8 mouse cellular contexts compared by ENCODE assay signal in the genomic region with DNA sequence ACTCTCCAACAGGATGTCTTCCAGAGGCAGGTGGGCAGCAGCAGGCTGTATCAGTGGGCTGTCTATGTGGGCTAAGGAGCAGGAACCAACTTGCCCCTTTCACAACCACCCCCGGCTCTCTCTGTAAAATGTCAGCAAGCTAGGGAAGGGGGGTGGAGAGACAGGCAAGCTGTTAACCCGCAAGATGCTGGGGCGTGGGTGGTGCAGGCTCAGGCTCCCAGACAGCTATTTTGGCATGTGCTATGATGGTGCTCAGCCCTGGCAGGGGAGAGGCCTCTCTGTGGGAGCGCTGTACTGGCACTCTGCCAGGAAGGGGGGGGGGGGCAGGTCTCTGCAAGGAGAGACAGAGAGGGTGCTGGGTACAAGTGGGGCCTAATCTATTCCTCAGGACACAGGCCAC. TPM values are rescaled to one million over a fixed set of nuclear protein-coding genes. Genes with fewer than 3 reads are reported as not detected.
DNase-seq lines count a peak whose midpoint lies in the region; ATAC-seq and TF ChIP-seq lines count a peak whose summit lies in the region.

No protein-coding gene starts in this region.

- 0 out of 2 replicates have a peak overlapping the region, but pooled peaks have one; percentile 21 for H3K9ac ChIP-seq in forebrain, embryonic 12.5 days
- H3K9ac ChIP-seq in intestine, postnatal 0 days (ENCODE audit: low read depth, low read length): no peak overlapping the region
- peak overlapping the region; percentile 55 for H3K9ac ChIP-seq in liver, embryonic 13.5 days

- no peaks in the 10 kb centered on the region for H3K36me3 ChIP-seq in forebrain, embryonic 12.5 days (replicated peaks)
- H3K36me3 ChIP-seq in intestine, postnatal 0 days (ENCODE audit: control insufficient read depth, insufficient read depth): no peaks in the 10 kb centered on the region; the same call in 1 of the 2 replicates
- H3K36me3 ChIP-seq in liver, embryonic 13.5 days: peaks cover 16% of the 10 kb centered on the region

- no peak for TF ChIP-seq CTCF in intestine, postnatal 0 days (IDR thresholded peaks at IDR 0.05; ENCODE audit: low read depth)

- H3K27ac ChIP-seq in forebrain, embryonic 12.5 days: peak overlapping the region; percentile 68
- peak overlapping the region; percentile 7; the same call in 1 of the 2 replicates for H3K27ac ChIP-seq in intestine, postnatal 0 days (ENCODE audit: low read depth, low read length)
- H3K27ac ChIP-seq in liver, embryonic 13.5 days: peak overlapping the region; percentile 72

- no peak overlapping the region for H3K4me3 ChIP-seq in forebrain, embryonic 12.5 days (replicated peaks)
- H3K4me3 ChIP-seq in intestine, postnatal 0 days (ENCODE audit: low read depth, low read length): no peak overlapping the region
- H3K4me3 ChIP-seq in liver, embryonic 13.5 days (replicated peaks): no peak overlapping the region

- H3K4me1 ChIP-seq in forebrain, embryonic 12.5 days: peaks cover 30% of the 10 kb centered on the region
- peaks cover 23% of the 10 kb centered on the region; the same call in 1 of the 2 replicates for H3K4me1 ChIP-seq in intestine, postnatal 0 days (replicated peaks; ENCODE audit: control insufficient read depth, insufficient read depth, low read length)
- peaks cover 99% of the 10 kb centered on the region for H3K4me1 ChIP-seq in liver, embryonic 13.5 days (replicated peaks)

- H3K4me2 ChIP-seq in forebrain, embryonic 12.5 days: no peak overlapping the region
- H3K4me2 ChIP-seq in intestine, postnatal 0 days (replicated peaks; ENCODE audit: low read depth): peak overlapping the region; percentile 24; the same call in 1 of the 2 replicates
- peak overlapping the region; percentile 45 for H3K4me2 ChIP-seq in liver, embryonic 13.5 days

- peak; percentile 71 for DNase-seq in retina, postnatal 1 day
- DNase-seq in retina, embryonic 14.5 days (ENCODE audit: low spot score): no peak
- DNase-seq in liver, embryonic 13.5 days: no peak
- DNase-seq in right cerebral cortex, adult 18-20 months: peak; percentile 94
- DNase-seq in gastrocnemius, postnatal 10 days: no peak
- DNase-seq in testis, postnatal 14 days (ENCODE audit: low spot score): no peak

- H3K9me3 ChIP-seq in forebrain, embryonic 12.5 days: no peaks in the 10 kb centered on the region
- no peaks in the 10 kb centered on the region for H3K9me3 ChIP-seq in intestine, postnatal 0 days (ENCODE audit: control insufficient read depth)
- H3K9me3 ChIP-seq in liver, embryonic 13.5 days (replicated peaks): no peaks in the 10 kb centered on the region

- H3K27me3 ChIP-seq in forebrain, embryonic 12.5 days: no peaks in the 10 kb centered on the region
- H3K27me3 ChIP-seq in intestine, postnatal 0 days (replicated peaks; ENCODE audit: control insufficient read depth, insufficient read depth, low read length): no peaks in the 10 kb centered on the region
- no peaks in the 10 kb centered on the region for H3K27me3 ChIP-seq in liver, embryonic 13.5 days

- WGBS in forebrain, embryonic 12.5 days: 49% methylated on average over 4 of the region's 4 CpGs
- WGBS in intestine, postnatal 0 days: 11% methylated on average over 4 of the region's 4 CpGs
- WGBS in liver, embryonic 13.5 days (ENCODE audit: insufficient replicate concordance): 7% methylated on average over 4 of the region's 4 CpGs

- ATAC-seq in forebrain, embryonic 12.5 days (ENCODE audit: low FRiP score): peak; percentile 66
- ATAC-seq in intestine, postnatal 0 days: no peak
- peak; percentile 62 for ATAC-seq in liver, embryonic 13.5 days (ENCODE audit: low read depth)

RNA-seq across cellular contexts. Expression of gene Gm9821, which starts 11.6 kb away (rescaled TPM):
- polyA plus RNA-seq in forebrain, embryonic 12.5 days (2016; fragmentation: Nextera tagmentation; extraction: Ambion mirVana): 0.46 and 0.52 TPM in 2 replicates
- polyA plus RNA-seq in intestine, postnatal 0 days (2015; fragmentation: Nextera tagmentation; extraction: Ambion mirVana): 0.21 and 0.30 TPM in 2 replicates
- 0.80 and 0.89 TPM in 2 replicates for polyA plus RNA-seq in liver, embryonic 13.5 days (2015; fragmentation: Nextera tagmentation; extraction: Ambion mirVana)
- total RNA-seq in gastrocnemius, postnatal 10 days (2021): not detected

RNA-seq across cellular contexts. Expression of gene Dgkz, which starts 18.6 kb away (rescaled TPM):
- 24.4 and 28.5 TPM in 2 replicates for polyA plus RNA-seq in forebrain, embryonic 12.5 days (2016; fragmentation: Nextera tagmentation; extraction: Ambion mirVana)
- polyA plus RNA-seq in intestine, postnatal 0 days (2015; fragmentation: Nextera tagmentation; extraction: Ambion mirVana): 53.2 and 56.8 TPM in 2 replicates
- 24.7 and 28.0 TPM in 2 replicates for polyA plus RNA-seq in liver, embryonic 13.5 days (2015; fragmentation: Nextera tagmentation; extraction: Ambion mirVana)
- 10 to 100 TPM; 60.5 to 84.3 TPM for total RNA-seq in gastrocnemius, postnatal 10 days (2021)

RNA-seq across cellular contexts. Expression of gene Mdk, which starts 25.0 kb away (rescaled TPM):
- polyA plus RNA-seq in forebrain, embryonic 12.5 days (2016; fragmentation: Nextera tagmentation; extraction: Ambion mirVana): 834 and 889 TPM in 2 replicates
- polyA plus RNA-seq in intestine, postnatal 0 days (2015; fragmentation: Nextera tagmentation; extraction: Ambion mirVana): 119 and 128 TPM in 2 replicates
- polyA plus RNA-seq in liver, embryonic 13.5 days (2015; fragmentation: Nextera tagmentation; extraction: Ambion mirVana): 50.1 and 52.2 TPM in 2 replicates
- 10 to 100 TPM; 43.3 to 55.2 TPM for total RNA-seq in gastrocnemius, postnatal 10 days (2021)

RNA-seq across cellular contexts. Expression of gene Chrm4, which starts 30.0 kb away (rescaled TPM):
- 0.31 and 0.72 TPM in 2 replicates for polyA plus RNA-seq in forebrain, embryonic 12.5 days (2016; fragmentation: Nextera tagmentation; extraction: Ambion mirVana)
- 0.24 and 0.26 TPM in 2 replicates for polyA plus RNA-seq in intestine, postnatal 0 days (2015; fragmentation: Nextera tagmentation; extraction: Ambion mirVana)
- 0.07 and 0.09 TPM in 2 replicates for polyA plus RNA-seq in liver, embryonic 13.5 days (2015; fragmentation: Nextera tagmentation; extraction: Ambion mirVana)
- total RNA-seq in gastrocnemius, postnatal 10 days (2021): under 1 TPM in 1 of 2 experiments, not detected in 1; 0.16 TPM

Comparison
In these comparisons a context has a peak if more than half of its experiments do, and no peak if none do; other contexts are left out.
1. DNase-seq: peak in retina, postnatal 1 day (single experiment) and right cerebral cortex, adult 18-20 months (single experiment); none in retina, embryonic 14.5 days (single experiment), liver, embryonic 13.5 days (single experiment), gastrocnemius, postnatal 10 days (single experiment) and testis, postnatal 14 days (single experiment).
2. H3K27ac ChIP-seq: peak in every context shown above with its lines; median percentile 72 in liver, embryonic 13.5 days; 68 in forebrain, embryonic 12.5 days; 7 in intestine, postnatal 0 days.